Mouse (Mus musculus) C2C12 (cell line): ENCODE data around the gene Dcaf8. TPM values are rescaled to one million over a fixed set of nuclear protein-coding genes. Genes with fewer than 3 reads are reported as not detected.
A peak's percentile ranks its signal among the peaks of the same experiment; 100 is the strongest.

Experiments
- H3K27me3 ChIP-seq: one replicate; pipeline ENCODE4 v1.6.1; 2011; ENCODE audit not compliant: control insufficient read depth, insufficient read depth, insufficient read length
- H3K36me3 ChIP-seq: one replicate; pipeline ENCODE4 v1.6.1; 2011; ENCODE audit not compliant: control insufficient read depth, insufficient read depth
- H3K4me3 ChIP-seq: one replicate; pipeline ENCODE4 v1.5.1; 2011; ENCODE audit warnings: mild to moderate bottlenecking, control low read depth; ENCODE audit not compliant: poor library complexity, insufficient read depth, severe bottlenecking
- H3K79me2 ChIP-seq: one replicate; pipeline ENCODE4 v1.6.1; 2011; ENCODE audit not compliant: control insufficient read depth, insufficient read depth
- H3K79me3 ChIP-seq: one replicate; pipeline ENCODE4 v1.6.1; 2011; ENCODE audit warnings: low read depth, control low read depth
- H3ac ChIP-seq: one replicate; pipeline ENCODE3; 2011; ENCODE audit warnings: low read depth; ENCODE audit not compliant: control insufficient read depth, insufficient read length
- CEBPB ChIP-seq: IDR thresholded peaks from one replicate; pipeline ENCODE4 v1.6.1; 2011; ENCODE audit warnings: low read depth, mild to moderate bottlenecking, control low read depth, moderate library complexity
- CTCF ChIP-seq: IDR thresholded peaks from one replicate; pipeline ENCODE4 v1.5.1; 2011; ENCODE audit not compliant: control insufficient read depth, insufficient read depth, insufficient read length
- FOSL1 ChIP-seq: IDR thresholded peaks from one replicate; pipeline ENCODE4 v1.8.0; 2011; ENCODE audit warnings: mild to moderate bottlenecking, low read length; ENCODE audit not compliant: poor library complexity, insufficient read depth, severe bottlenecking
- MAX ChIP-seq: IDR thresholded peaks from one replicate; pipeline ENCODE4 v1.6.1; 2011; ENCODE audit warnings: mild to moderate bottlenecking, control low read depth
- MYOD1 ChIP-seq: IDR thresholded peaks from one replicate; pipeline ENCODE4 v1.6.1; 2011; ENCODE audit warnings: low read depth; ENCODE audit not compliant: control insufficient read depth, insufficient read length
- MYOG ChIP-seq: IDR thresholded peaks from one replicate; pipeline ENCODE4 v1.6.1; 2011; ENCODE audit not compliant: control insufficient read depth, insufficient read length; ENCODE audit errors: extremely low read depth
- USF1 ChIP-seq: IDR thresholded peaks from one replicate; pipeline ENCODE4 v1.6.1; 2011; ENCODE audit warnings: low read depth, mild to moderate bottlenecking, control low read depth, moderate library complexity
- polyA plus RNA-seq: library from polyadenylated mRNA; unstranded; fragments of >200 nt; fragmentation: generic; extraction: Trizol; gene quantifications from one replicate; pipeline ENCODE4 v1.2.1, GENCODE M21; 2012; ENCODE audit warnings: missing spikeins

Dcaf8 gene
- polyA plus RNA-seq, 1 experiment, result 37.6 TPM

DNA sequence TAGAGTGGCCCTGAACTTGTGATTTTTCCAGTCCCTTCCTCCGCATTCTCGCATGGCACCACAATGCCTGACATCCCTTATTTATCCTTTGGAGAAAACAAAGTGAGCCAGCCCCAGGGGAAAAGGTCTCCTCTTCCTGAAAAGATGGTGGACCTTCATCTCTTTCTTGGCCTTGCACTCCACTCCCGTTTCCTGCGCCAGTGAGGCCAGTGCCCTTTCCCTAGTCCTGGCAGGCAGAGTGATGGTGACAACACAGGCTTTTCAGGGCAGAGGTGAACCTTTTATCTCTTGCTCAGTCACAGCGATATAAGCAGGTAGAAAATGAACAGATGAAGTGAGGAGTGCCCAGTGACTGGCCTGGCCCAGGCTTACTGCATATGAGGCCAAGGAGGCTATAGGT, 20.4 kb upstream of the Dcaf8 start:
- Histone ChIP-seq H3K4me3 (peak overlapping the region; percentile 98), H3ac (peak overlapping the region; percentile 56), H3K79me3 (peaks cover 6% of the 10 kb centered on the region), H3K79me2 (peaks cover 13% of the 10 kb centered on the region), H3K36me3 (peaks cover 40% of the 10 kb centered on the region), H3K27me3 (no peaks in the 10 kb centered on the region)
- TF ChIP-seq MAX (no peak), MYOG (no peak), FOSL1 (no peak), CTCF (no peak), USF1 (no peak), MYOD1 (no peak), CEBPB (no peak)

DNA sequence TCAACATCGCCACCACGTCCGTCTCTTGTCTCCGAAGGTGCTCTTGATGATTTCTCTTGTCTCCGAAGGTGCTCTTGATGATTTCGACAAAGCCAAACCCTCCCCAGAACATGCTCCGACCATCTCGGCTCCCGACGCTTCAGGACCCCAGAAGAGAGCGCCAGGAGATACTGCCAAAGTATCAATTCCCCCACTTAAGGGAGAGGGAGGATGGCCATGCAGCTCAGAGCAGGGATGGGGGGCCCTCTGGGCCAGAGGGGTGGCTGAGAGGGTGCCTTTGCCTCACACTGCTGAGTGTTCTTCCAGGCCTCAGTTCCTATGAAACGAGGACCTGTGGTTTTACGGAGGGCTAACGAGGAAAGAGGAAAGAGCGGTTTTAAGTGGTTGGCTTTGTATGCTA, 19.3 kb upstream of the Dcaf8 start:
- no peak overlapping the region for H3K4me3 ChIP-seq
- H3K36me3 ChIP-seq, result peaks cover 36% of the 10 kb centered on the region
- TF ChIP-seq MYOG (no peak), MAX (no peak), MYOD1 (no peak), USF1 (no peak), CEBPB (no peak), CTCF (no peak), FOSL1 (no peak)

DNA sequence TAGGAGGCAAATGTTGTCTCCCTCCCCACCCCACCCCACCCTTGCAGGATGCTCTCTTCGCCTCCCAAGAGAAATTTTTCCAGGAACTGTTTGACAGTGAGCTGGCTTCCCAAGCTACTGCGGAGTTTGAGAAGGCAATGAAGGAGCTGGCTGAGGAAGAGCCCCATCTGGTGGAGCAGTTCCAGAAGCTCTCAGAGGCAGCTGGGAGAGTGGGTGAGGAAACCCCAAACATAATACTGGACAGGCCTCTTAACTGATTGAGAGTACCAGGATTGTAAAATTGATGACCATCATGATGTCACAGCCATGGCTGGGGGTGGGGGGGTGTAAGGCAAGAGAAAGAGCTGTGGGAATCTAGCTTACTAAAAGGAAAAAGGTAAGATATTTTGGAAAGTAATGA, 18.8 kb upstream of the Dcaf8 start:
- Histone ChIP-seq H3K36me3 (peaks cover 39% of the 10 kb centered on the region), H3K4me3 (no peak overlapping the region)
- TF ChIP-seq CTCF, result no peak
- no peak for TF ChIP-seq MAX
- TF ChIP-seq FOSL1, result no peak
- TF ChIP-seq MYOD1, result no peak
- TF ChIP-seq MYOG, result no peak
- no peak for TF ChIP-seq CEBPB
- no peak for TF ChIP-seq USF1

More for the DNA sequence above, 19.3 kb upstream of the Dcaf8 start:
- no peaks in the 10 kb centered on the region for H3K27me3 ChIP-seq
- peaks cover 6% of the 10 kb centered on the region for H3K79me3 ChIP-seq
- H3ac ChIP-seq, result no peak overlapping the region
- H3K79me2 ChIP-seq, result peaks cover 13% of the 10 kb centered on the region

GRCm38 (mm10) chr1:172129780-172130179, 18.1 kb upstream of the Dcaf8 start:
- peaks cover 46% of the 10 kb centered on the region for H3K36me3 ChIP-seq
- peaks cover 6% of the 10 kb centered on the region for H3K79me3 ChIP-seq
- no peaks in the 10 kb centered on the region for H3K27me3 ChIP-seq
- H3ac ChIP-seq, result no peak overlapping the region
- no peak overlapping the region for H3K4me3 ChIP-seq
- peaks cover 13% of the 10 kb centered on the region for H3K79me2 ChIP-seq
- no peak for TF ChIP-seq CTCF
- TF ChIP-seq FOSL1, result no peak
- TF ChIP-seq MAX, result no peak
- no peak for TF ChIP-seq USF1
- TF ChIP-seq CEBPB, result no peak
- no peak for TF ChIP-seq MYOD1
- TF ChIP-seq MYOG, result no peak

More for the DNA sequence above, 18.8 kb upstream of the Dcaf8 start:
- Histone ChIP-seq H3ac (no peak overlapping the region), H3K27me3 (no peaks in the 10 kb centered on the region), H3K79me3 (peaks cover 6% of the 10 kb centered on the region), H3K79me2 (peaks cover 13% of the 10 kb centered on the region)

GRCm38 (mm10) chr1:172132319-172132718, 15.6 kb upstream of the Dcaf8 start:
- Histone ChIP-seq H3K27me3 (no peaks in the 10 kb centered on the region), H3K79me3 (peaks cover 2% of the 10 kb centered on the region), H3K36me3 (peaks cover 57% of the 10 kb centered on the region), H3K79me2 (peaks cover 6% of the 10 kb centered on the region), H3K4me3 (no peak overlapping the region), H3ac (no peak overlapping the region)
- TF ChIP-seq USF1, result no peak
- no peak for TF ChIP-seq CTCF

DNA sequence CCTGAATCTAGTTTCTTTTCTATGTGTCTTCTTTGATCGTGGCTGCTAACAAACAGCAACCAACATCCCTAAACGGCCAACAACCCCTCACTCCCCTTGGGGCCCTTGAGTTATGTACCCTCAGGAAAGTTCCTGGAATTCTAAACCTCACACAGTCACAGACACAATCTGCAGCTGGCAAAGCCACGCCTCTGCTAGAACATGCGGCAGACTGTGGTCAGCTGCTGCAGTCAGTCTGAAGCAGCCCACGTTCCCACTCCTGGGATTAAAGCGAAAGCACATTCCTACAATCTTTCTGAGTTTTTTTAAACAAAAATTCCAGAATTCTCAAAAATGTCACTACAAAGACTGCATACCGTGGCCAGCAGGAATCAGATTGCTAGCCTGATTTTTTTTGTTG, 14.3 kb upstream of the Dcaf8 start:
- no peaks in the 10 kb centered on the region for H3K79me2 ChIP-seq
- H3K27me3 ChIP-seq, result no peaks in the 10 kb centered on the region
- H3K79me3 ChIP-seq, result no peaks in the 10 kb centered on the region
- H3K36me3 ChIP-seq, result peaks cover 53% of the 10 kb centered on the region
- H3ac ChIP-seq, result no peak overlapping the region
- no peak overlapping the region for H3K4me3 ChIP-seq
- no peak for TF ChIP-seq MYOG
- peak; percentile 94 for TF ChIP-seq MYOD1
- TF ChIP-seq MAX, result peak; percentile 45

GRCm38 (mm10) chr1:172134072-172134471, 13.8 kb upstream of the Dcaf8 start:
- Histone ChIP-seq H3K4me3 (no peak overlapping the region), H3K36me3 (peaks cover 49% of the 10 kb centered on the region), H3K27me3 (no peaks in the 10 kb centered on the region), H3ac (peak overlapping the region; percentile 32), H3K79me3 (no peaks in the 10 kb centered on the region), H3K79me2 (no peaks in the 10 kb centered on the region)
- TF ChIP-seq USF1, result no peak
- TF ChIP-seq FOSL1, result no peak
- TF ChIP-seq MYOD1, result no peak
- no peak for TF ChIP-seq MYOG
- no peak for TF ChIP-seq CTCF
- TF ChIP-seq CEBPB, result no peak
- TF ChIP-seq MAX, result no peak
